8 mouse cellular contexts compared by ENCODE assay signal in genomic region chr9:122568691-122569441, GRCm38 (mm10).
A peak's percentile ranks its signal among the peaks of the same experiment; 100 is the strongest.
DNase-seq lines count a peak whose midpoint lies in the region; ATAC-seq lines count a peak whose summit lies in the region.

No protein-coding gene starts in this region.

- no peak overlapping the region for H3K27ac ChIP-seq in lung, embryonic 16.5 days (ENCODE audit: low read length)
- H3K27ac ChIP-seq in hindbrain, embryonic 11.5 days (ENCODE audit: low read depth, low read length), result no peak overlapping the region
- H3K27ac ChIP-seq in liver, embryonic 11.5 days (ENCODE audit: low read depth, low read length), result no peak overlapping the region

- peak overlapping the region; percentile 42 for H3K4me3 ChIP-seq in lung, embryonic 16.5 days (ENCODE audit: low read length)
- peak overlapping the region; percentile 40 for H3K4me3 ChIP-seq in hindbrain, embryonic 11.5 days (ENCODE audit: low read depth, low read length)
- peak overlapping the region; percentile 35 for H3K4me3 ChIP-seq in liver, embryonic 11.5 days (ENCODE audit: low read depth, low read length)

- peak; percentile 36 for DNase-seq in adrenal gland, adult 2 months
- DNase-seq in adrenal gland, adult 8-10 months, result no peak
- DNase-seq in lung, postnatal 25 days (ENCODE audit: low spot score), result no peak
- no peak for DNase-seq in hindbrain, embryonic 11.5 days (ENCODE audit: low spot score)
- DNase-seq in liver, embryonic 11.5 days (ENCODE audit: low spot score), result peak; percentile 32
- DNase-seq in right cerebral cortex, postnatal 25 days, result peak; percentile 81
- no peak for DNase-seq in gastrocnemius, adult 18-20 months (ENCODE audit: low spot score)

- H3K4me1 ChIP-seq in lung, embryonic 16.5 days (replicated peaks; ENCODE audit: control insufficient read depth, insufficient read depth, low read length), result peaks cover 23% of the 10 kb centered on the region
- peaks cover 4% of the 10 kb centered on the region for H3K4me1 ChIP-seq in hindbrain, embryonic 11.5 days (replicated peaks; ENCODE audit: control insufficient read depth, insufficient read depth, low read length)
- 0 out of 2 replicates have a peak, but pooled peaks cover 2% of the 10 kb centered on the region for H3K4me1 ChIP-seq in liver, embryonic 11.5 days (replicated peaks; ENCODE audit: control insufficient read depth, insufficient read depth, low read length)

- H3K4me2 ChIP-seq in lung, embryonic 16.5 days (ENCODE audit: low read depth, low read length), result peak overlapping the region; percentile 52
- peak overlapping the region; percentile 92 for H3K4me2 ChIP-seq in hindbrain, embryonic 11.5 days (replicated peaks; ENCODE audit: low read depth, low read length)
- peak overlapping the region; percentile 58 for H3K4me2 ChIP-seq in liver, embryonic 11.5 days

- peaks cover 68% of the 10 kb centered on the region for H3K27me3 ChIP-seq in lung, embryonic 16.5 days (ENCODE audit: control insufficient read depth, insufficient read depth, low read depth, low read length)
- peaks cover 58% of the 10 kb centered on the region for H3K27me3 ChIP-seq in hindbrain, embryonic 11.5 days (ENCODE audit: control insufficient read depth, insufficient read depth, low read length)
- H3K27me3 ChIP-seq in liver, embryonic 11.5 days (replicated peaks; ENCODE audit: control insufficient read depth, insufficient read depth, low read length), result peaks cover 84% of the 10 kb centered on the region

- WGBS in lung, embryonic 16.5 days, result under 1% methylated on average over 58 of the region's 68 CpGs
- 1% methylated on average over 68 of the region's 68 CpGs for WGBS in hindbrain, embryonic 11.5 days
- WGBS in liver, embryonic 11.5 days, result 2% methylated on average over 68 of the region's 68 CpGs

- ATAC-seq in lung, embryonic 16.5 days (ENCODE audit: low read depth), result peak; percentile 59
- ATAC-seq in hindbrain, embryonic 11.5 days (ENCODE audit: low FRiP score), result peak; percentile 38
- ATAC-seq in liver, embryonic 11.5 days (replicated peaks; ENCODE audit: low FRiP score), result no peak

- H3K36me3 ChIP-seq in lung, embryonic 16.5 days (ENCODE audit: control insufficient read depth, insufficient read depth, low read length), result no peaks in the 10 kb centered on the region
- no peaks in the 10 kb centered on the region for H3K36me3 ChIP-seq in hindbrain, embryonic 11.5 days (ENCODE audit: control insufficient read depth, insufficient read depth, low read length)
- no peaks in the 10 kb centered on the region for H3K36me3 ChIP-seq in liver, embryonic 11.5 days (ENCODE audit: control insufficient read depth, insufficient read depth, low read length)

- no peak overlapping the region for H3K9ac ChIP-seq in lung, embryonic 16.5 days (ENCODE audit: low read length)
- H3K9ac ChIP-seq in hindbrain, embryonic 11.5 days (ENCODE audit: low read depth, low read length), result peak overlapping the region; percentile 31; the same call in 1 of the 2 replicates
- H3K9ac ChIP-seq in liver, embryonic 11.5 days (ENCODE audit: low read depth, low read length), result no peak overlapping the region

- H3K9me3 ChIP-seq in lung, embryonic 16.5 days (ENCODE audit: control insufficient read depth, low read length), result no peaks in the 10 kb centered on the region
- H3K9me3 ChIP-seq in hindbrain, embryonic 11.5 days (ENCODE audit: control insufficient read depth, low read length), result no peaks in the 10 kb centered on the region
- H3K9me3 ChIP-seq in liver, embryonic 11.5 days (ENCODE audit: control insufficient read depth, low read length), result no peaks in the 10 kb centered on the region

Comparison
In these comparisons a context has a peak if more than half of its experiments do, and no peak if none do; other contexts are left out.
1. DNase-seq: peak in adrenal gland, adult 2 months (single experiment), liver, embryonic 11.5 days (single experiment) and right cerebral cortex, postnatal 25 days (single experiment); none in adrenal gland, adult 8-10 months (single experiment), lung, postnatal 25 days (single experiment), hindbrain, embryonic 11.5 days (single experiment) and gastrocnemius, adult 18-20 months (single experiment).
2. Peak in every context shown above with its lines, with median percentiles within 50 percentile points of each other: H3K4me2 ChIP-seq and H3K4me3 ChIP-seq.